Mouse (Mus musculus) limb, embryonic 11.5 days (tissue): ENCODE measurements around the gene Cib2. TPM values are rescaled to one million over a fixed set of nuclear protein-coding genes. Genes with fewer than 3 reads are reported as not detected.

ENCODE experiments used
- ATAC-seq: fragments of 200-750 bp; cut with Nextera tagmentation; 2 replicates; pipeline ENCODE4 v1.8.0; 2017; ENCODE audit warnings: low read depth; ENCODE audit not compliant: insufficient number of reproducible peaks, low FRiP score, low TSS enrichment
- DNase-seq: peaks from one replicate; pipeline ENCODE4 v3.0.0-alpha.2; 2015; ENCODE audit warnings: low spot score
- H3K27ac ChIP-seq: fragments of 300-500 bp; sonication (generic); replicated peaks from 2 replicates; pipeline ENCODE4 v1.5.1; 2014; ENCODE audit warnings: low read depth, mild to moderate bottlenecking, low read length
- H3K27me3 ChIP-seq: fragments of 300-500 bp; sonication (generic); 2 replicates; pipeline ENCODE4 v1.6.1; 2014; ENCODE audit warnings: mild to moderate bottlenecking, low read length, mixed read lengths; ENCODE audit not compliant: control insufficient read depth, insufficient read depth
- H3K36me3 ChIP-seq: fragments of 300-500 bp; sonication (generic); 2 replicates; pipeline ENCODE4 v1.6.1; 2014; ENCODE audit warnings: mild to moderate bottlenecking, low read length, moderate library complexity, mixed read lengths; ENCODE audit not compliant: control insufficient read depth, insufficient read depth
- H3K4me1 ChIP-seq: fragments of 300-500 bp; sonication (generic); 2 replicates; pipeline ENCODE4 v1.6.1; 2014; ENCODE audit warnings: low read length, mixed read lengths; ENCODE audit not compliant: control insufficient read depth, insufficient read depth
- H3K4me2 ChIP-seq: fragments of 300-500 bp; sonication (generic); 2 replicates; pipeline ENCODE4 v1.6.1; 2014; ENCODE audit warnings: low read depth, mild to moderate bottlenecking, moderate library complexity; ENCODE audit not compliant: severe bottlenecking
- H3K4me3 ChIP-seq: fragments of 300-500 bp; sonication (generic); 2 replicates; pipeline ENCODE4 v1.5.1; 2014; ENCODE audit warnings: low read depth, low read length
- H3K9ac ChIP-seq: fragments of 300-500 bp; sonication (generic); 2 replicates; pipeline ENCODE4 v1.6.1; 2014; ENCODE audit warnings: mild to moderate bottlenecking, low read length
- H3K9me3 ChIP-seq: fragments of 300-500 bp; sonication (generic); 2 replicates; pipeline ENCODE4 v1.6.1; 2016; ENCODE audit warnings: low read length; ENCODE audit not compliant: control insufficient read depth
- WGBS: fragments of 180-500 bp; shearing (Covaris S2); extraction: QIAGEN DNeasy Blood & Tissue Kit; methylation state at CpG from one replicate; pipeline ENCODE4 v1.1.7; 2014; 5-methylcytosine and 5-hydroxymethylcytosine counted together
- polyA plus RNA-seq: library from polyadenylated mRNA; unstranded; fragments of >200 nt; fragmentation: Nextera tagmentation; extraction: Ambion mirVana; gene quantifications from 2 replicates; pipeline ENCODE4 v1.2.1, GENCODE M21; 2014

Gene Cib2
- polyA plus RNA-seq, 1 experiment from 2014 or later = 16.3 TPM

- WGBS = 76% methylated on average over 7 of the region's 7 CpGs
- no peaks in the 10 kb centered on the region for H3K4me1 ChIP-seq
- no peak for DNase-seq
Observed at GRCm38 (mm10) chr9:54527694-54528093, 32.3 kb downstream of the Cib2 start.

GRCm38 (mm10) chr9:54520286-54520685 lies 39.7 kb downstream of the Cib2 start:
- no peak overlapping the region for H3K27ac ChIP-seq
- no peaks in the 10 kb centered on the region for H3K36me3 ChIP-seq
- no peak overlapping the region for H3K4me3 ChIP-seq
- no peaks in the 10 kb centered on the region for H3K4me1 ChIP-seq
- H3K9me3 ChIP-seq = no peaks in the 10 kb centered on the region
- no peak overlapping the region for H3K9ac ChIP-seq
- H3K4me2 ChIP-seq = no peak overlapping the region
- WGBS = 86% methylated on average over 4 of the region's 4 CpGs
- no peak for ATAC-seq
- H3K27me3 ChIP-seq = no peaks in the 10 kb centered on the region
- DNase-seq = no peak

More at GRCm38 (mm10) chr9:54527694-54528093, 32.3 kb downstream of the Cib2 start:
- H3K27ac ChIP-seq = no peak overlapping the region
- H3K4me2 ChIP-seq = no peak overlapping the region
- H3K27me3 ChIP-seq = no peaks in the 10 kb centered on the region
- H3K4me3 ChIP-seq = no peak overlapping the region
- H3K9ac ChIP-seq = no peak overlapping the region
- no peaks in the 10 kb centered on the region for H3K9me3 ChIP-seq
- no peak for ATAC-seq
- no peaks in the 10 kb centered on the region for H3K36me3 ChIP-seq

GRCm38 (mm10) chr9:54518921-54519320 lies 41.1 kb downstream of the Cib2 start:
- no peak overlapping the region for H3K27ac ChIP-seq
- DNase-seq (no peak), ATAC-seq (no peak)
- H3K4me2 ChIP-seq = no peak overlapping the region
- H3K36me3 ChIP-seq = no peaks in the 10 kb centered on the region
- H3K9me3 ChIP-seq = no peaks in the 10 kb centered on the region
- no peak overlapping the region for H3K4me3 ChIP-seq
- H3K27me3 ChIP-seq = no peaks in the 10 kb centered on the region
- no peak overlapping the region for H3K9ac ChIP-seq
- 69% methylated on average over 7 of the region's 7 CpGs for WGBS
- no peaks in the 10 kb centered on the region for H3K4me1 ChIP-seq

- no peak overlapping the region for H3K4me2 ChIP-seq
- no peak overlapping the region for H3K9ac ChIP-seq
- DNase-seq (no peak), ATAC-seq (no peak)
- H3K36me3 ChIP-seq = no peaks in the 10 kb centered on the region
- WGBS = 70% methylated on average over 2 of the region's 2 CpGs
- H3K4me1 ChIP-seq = no peaks in the 10 kb centered on the region
- H3K27ac ChIP-seq = no peak overlapping the region
- H3K4me3 ChIP-seq = no peak overlapping the region
- no peaks in the 10 kb centered on the region for H3K27me3 ChIP-seq
- H3K9me3 ChIP-seq = no peaks in the 10 kb centered on the region
Observed at GRCm38 (mm10) chr9:54515991-54516390, 44.0 kb downstream of the Cib2 start.

GRCm38 (mm10) chr9:54502873-54503272 lies 57.1 kb downstream of the Cib2 start:
- ATAC-seq (no peak), DNase-seq (peak; percentile 23)
- Histone ChIP-seq H3K9me3 (no peaks in the 10 kb centered on the region), H3K4me2 (no peak overlapping the region), H3K9ac (no peak overlapping the region), H3K4me3 (no peak overlapping the region), H3K27me3 (0 out of 2 replicates have a peak, but pooled peaks cover 4% of the 10 kb centered on the region), H3K4me1 (no peaks in the 10 kb centered on the region), H3K27ac (no peak overlapping the region), H3K36me3 (no peaks in the 10 kb centered on the region)
- 10% methylated on average over 12 of the region's 12 CpGs for WGBS

GRCm38 (mm10) chr9:54502111-54502495 lies 57.9 kb downstream of the Cib2 start:
- Histone ChIP-seq H3K4me3 (peak overlapping the region; percentile 74), H3K9ac (peak overlapping the region; percentile 67; the same call in 1 of the 2 replicates), H3K4me1 (no peaks in the 10 kb centered on the region), H3K27me3 (0 out of 2 replicates have a peak, but pooled peaks cover 4% of the 10 kb centered on the region), H3K4me2 (peak overlapping the region; percentile 98), H3K27ac (no peak overlapping the region), H3K36me3 (no peaks in the 10 kb centered on the region), H3K9me3 (no peaks in the 10 kb centered on the region)
- DNase-seq = no peak
- peak; percentile 28; the same call in 1 of the 2 replicates for ATAC-seq
- WGBS = 4% methylated on average over 13 of the region's 13 CpGs

GRCm38 (mm10) chr9:54501453-54502110 lies 58.4 kb downstream of the Cib2 start, which contains the start of gene Dmxl2:
Gene Dmxl2 (minus strand): TSS chr9:54501626.
- Histone ChIP-seq H3K36me3 (no peaks in the 10 kb centered on the region), H3K9ac (peak within 1 kb of the TSS; percentile 67), H3K27ac (no peak within 1 kb of the TSS; the same call in 1 of the 2 replicates), H3K27me3 (0 out of 2 replicates have a peak, but pooled peaks cover 4% of the 10 kb centered on the region), H3K9me3 (no peaks in the 10 kb centered on the region), H3K4me1 (no peaks in the 10 kb centered on the region), H3K4me3 (peak within 1 kb of the TSS; percentile 74), H3K4me2 (peak within 1 kb of the TSS; percentile 98)
- ATAC-seq = peak; percentile 94
- DNase-seq = peak; percentile 89
- WGBS = under 1% methylated on average over 74 of the region's 99 CpGs

- Histone ChIP-seq H3K36me3 (no peaks in the 10 kb centered on the region), H3K9me3 (no peaks in the 10 kb centered on the region), H3K4me1 (no peaks in the 10 kb centered on the region), H3K9ac (peak overlapping the region; percentile 67), H3K4me3 (peak overlapping the region; percentile 74), H3K27ac (no peak overlapping the region), H3K27me3 (0 out of 2 replicates have a peak, but pooled peaks cover 4% of the 10 kb centered on the region), H3K4me2 (peak overlapping the region; percentile 98)
- ATAC-seq (0 out of 2 replicates have a peak, but pooled peaks have one; percentile 27), DNase-seq (peak; percentile 57)
- under 1% methylated on average over 36 of the region's 43 CpGs for WGBS
Observed at GRCm38 (mm10) chr9:54500832-54501452, 59.1 kb downstream of the Cib2 start.
